Comparison of ENCODE assay signal across 12 mouse cellular contexts in the genomic region with DNA sequence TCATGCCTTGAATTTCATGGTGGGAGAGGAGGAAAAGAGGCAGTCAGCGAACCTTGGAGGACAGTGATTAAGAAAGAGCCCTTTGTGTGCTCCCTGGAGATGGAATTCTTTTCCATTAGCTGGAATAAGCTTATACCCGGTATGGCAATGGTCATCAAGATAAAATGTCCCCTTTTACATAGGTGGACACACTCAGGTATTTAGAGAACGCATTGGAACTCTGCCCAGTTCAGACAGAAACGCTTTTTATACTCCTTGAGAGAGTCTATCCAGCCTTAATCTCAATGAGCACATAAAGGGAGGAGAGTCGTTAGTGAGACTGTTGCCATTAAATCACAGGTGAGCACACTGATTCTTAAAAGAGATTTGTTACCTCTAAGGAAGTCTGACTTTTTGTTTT. TPM values are rescaled to one million over a fixed set of nuclear protein-coding genes. Genes with fewer than 3 reads are reported as not detected.
A peak's percentile ranks its signal among the peaks of the same experiment; 100 is the strongest.
DNase-seq lines count a peak whose midpoint lies in the region; ATAC-seq and TF ChIP-seq lines count a peak whose summit lies in the region.
"Had no signal": no experiment of that assay in that cellular context is flagged by ENCODE, and none has a peak within 500 bp of the region (broad histone marks: within the 10 kb centered on the region; RNA-seq: fewer than 3 reads in every experiment).

No protein-coding gene starts in this region.

- no peaks in the 10 kb centered on the region for H3K9me3 ChIP-seq in heart, embryonic 15.5 days (replicated peaks)
- no peaks in the 10 kb centered on the region for H3K9me3 ChIP-seq in embryonic facial prominence, embryonic 15.5 days (replicated peaks)
- no peaks in the 10 kb centered on the region for H3K9me3 ChIP-seq in stomach, postnatal 0 days (ENCODE audit: control insufficient read depth, low read length)
- H3K9me3 ChIP-seq: midbrain, embryonic 13.5 days had no signal

- WGBS in heart, embryonic 15.5 days, result 42% methylated on average over 5 of the region's 5 CpGs
- 43% methylated on average over 5 of the region's 5 CpGs for WGBS in embryonic facial prominence, embryonic 15.5 days
- WGBS in stomach, postnatal 0 days, result 40% methylated on average over 5 of the region's 5 CpGs

- no peak overlapping the region for H3K9ac ChIP-seq in heart, embryonic 15.5 days
- no peak overlapping the region for H3K9ac ChIP-seq in embryonic facial prominence, embryonic 15.5 days
- H3K9ac ChIP-seq in stomach, postnatal 0 days (ENCODE audit: low read length), result no peak overlapping the region

- no peak for DNase-seq in heart, postnatal 10 days
- DNase-seq in layer of hippocampus, adult 2 months (ENCODE audit: low spot score in 2 of 2), result no peak
- DNase-seq in layer of hippocampus, adult 9-10 months (ENCODE audit: low spot score), result no peak
- DNase-seq in lung, postnatal 25 days (ENCODE audit: low spot score), result peak; percentile 28
- DNase-seq in stomach, postnatal 0 days (ENCODE audit: low spot score), result no peak

- H3K36me3 ChIP-seq in heart, embryonic 15.5 days, result no peaks in the 10 kb centered on the region
- H3K36me3 ChIP-seq in embryonic facial prominence, embryonic 15.5 days, result no peaks in the 10 kb centered on the region
- no peaks in the 10 kb centered on the region for H3K36me3 ChIP-seq in stomach, postnatal 0 days (ENCODE audit: control insufficient read depth, insufficient read depth, low read length)
- H3K36me3 ChIP-seq: midbrain, embryonic 13.5 days had no signal

- TF ChIP-seq CTCF in layer of hippocampus, adult 2 months (conservative IDR thresholded peaks at IDR 0.05), result no peak
- TF ChIP-seq CTCF in stomach, postnatal 0 days (IDR thresholded peaks at IDR 0.05; ENCODE audit: low read depth), result no peak

- peaks cover 6% of the 10 kb centered on the region for H3K4me1 ChIP-seq in heart, embryonic 15.5 days (replicated peaks)
- H3K4me1 ChIP-seq in embryonic facial prominence, embryonic 15.5 days, result peaks cover 6% of the 10 kb centered on the region
- H3K4me1 ChIP-seq in stomach, postnatal 0 days (replicated peaks; ENCODE audit: control insufficient read depth, insufficient read depth), result 0 out of 2 replicates have a peak, but pooled peaks cover 3% of the 10 kb centered on the region

- TF ChIP-seq EP300 in stomach, postnatal 0 days (optimal IDR thresholded peaks at IDR 0.05), result no peak

- no peak for ATAC-seq in heart, embryonic 15.5 days (replicated peaks; ENCODE audit: insufficient number of reproducible peaks, insufficient read depth, low FRiP score, low read depth)
- ATAC-seq in embryonic facial prominence, embryonic 15.5 days (ENCODE audit: insufficient number of reproducible peaks, low FRiP score, low TSS enrichment, low read depth), result no peak
- no peak for ATAC-seq in inflammation-experienced regulatory T-cells, adult 6 months
- ATAC-seq in stomach, postnatal 0 days (ENCODE audit: low FRiP score, low TSS enrichment), result no peak

- peak overlapping the region; percentile 62; the same call in 1 of the 2 replicates for H3K4me2 ChIP-seq in heart, embryonic 15.5 days
- H3K4me2 ChIP-seq in embryonic facial prominence, embryonic 15.5 days (replicated peaks), result no peak overlapping the region
- H3K4me2 ChIP-seq in stomach, postnatal 0 days (replicated peaks; ENCODE audit: low read depth), result no peak overlapping the region; the same call in 1 of the 2 replicates

- intact Hi-C loops in heart, postnatal 10 days (cut with DNase I), result no loop called here

- H3K27me3 ChIP-seq in heart, embryonic 15.5 days, result peaks cover 10% of the 10 kb centered on the region
- peaks cover 6% of the 10 kb centered on the region for H3K27me3 ChIP-seq in embryonic facial prominence, embryonic 15.5 days
- H3K27me3 ChIP-seq in stomach, postnatal 0 days (ENCODE audit: control insufficient read depth, insufficient read depth, low read length), result no peaks in the 10 kb centered on the region

- H3K27ac ChIP-seq in heart, embryonic 15.5 days, result no peak overlapping the region
- peak overlapping the region; percentile 85; the same call in 1 of the 2 replicates for H3K27ac ChIP-seq in layer of hippocampus, adult 2 months
- no peak overlapping the region for H3K27ac ChIP-seq in embryonic facial prominence, embryonic 15.5 days (replicated peaks)
- no peak overlapping the region for H3K27ac ChIP-seq in stomach, postnatal 0 days (replicated peaks)
- H3K27ac ChIP-seq: heart, adult 2 months; left cerebral cortex, adult 2 months; midbrain, embryonic 13.5 days had no signal

- H3K4me3 ChIP-seq in heart, embryonic 15.5 days, result peak overlapping the region; percentile 27; the same call in 1 of the 2 replicates
- H3K4me3 ChIP-seq in layer of hippocampus, adult 2 months, result no peak overlapping the region
- peak overlapping the region; percentile 34; the same call in 1 of the 2 replicates for H3K4me3 ChIP-seq in embryonic facial prominence, embryonic 15.5 days (replicated peaks)
- no peak overlapping the region for H3K4me3 ChIP-seq in stomach, postnatal 0 days (ENCODE audit: low read depth, low read length)
- H3K4me3 ChIP-seq: heart, adult 2 months; left cerebral cortex, adult 2 months had no signal

RNA-seq across cellular contexts. Expression of a gene that starts 1.5 kb away (rescaled TPM):
- 3.5 and 12.1 TPM in 2 replicates for polyA plus RNA-seq in heart, embryonic 15.5 days (2015; fragmentation: Nextera tagmentation; extraction: Ambion mirVana)
- total RNA-seq in heart, postnatal 10 days (2021), result not detected
- total RNA-seq in layer of hippocampus, adult 2 months (2021), result 1 to 10 TPM; 1.5 to 1.8 TPM
- polyA plus RNA-seq in embryonic facial prominence, embryonic 15.5 days (2015; fragmentation: Nextera tagmentation; extraction: Ambion mirVana), result 84.7 and 137 TPM in 2 replicates
- not detected for polyA plus RNA-seq in inflammation-experienced regulatory T-cells, adult 6 months (2017; shearing (Covaris generic))
- 0.49 and 0.56 TPM in 2 replicates for polyA plus RNA-seq in stomach, postnatal 0 days (2015; fragmentation: Nextera tagmentation; extraction: Ambion mirVana)
- polyA plus RNA-seq: adrenal gland, adult 2 months had no signal

Comparison
In these comparisons a context has a peak if more than half of its experiments do, and no peak if none do; other contexts are left out.
1. H3K4me3 ChIP-seq: peak in heart, embryonic 15.5 days (single experiment) and embryonic facial prominence, embryonic 15.5 days (single experiment); none in layer of hippocampus, adult 2 months (single experiment) and stomach, postnatal 0 days (single experiment).